Mouse (Mus musculus): ENCODE measurements around the gene Ttc4. TPM values are rescaled to one million over a fixed set of nuclear protein-coding genes. Genes with fewer than 3 reads are reported as not detected.

Ttc4 gene
- polyA plus RNA-seq, 1 experiment from 2014 or later, result 118 TPM

Other genes with a start within 250 kb of the Ttc4 start
- 1.4 TPM in 2 replicates for gene Pcsk9, start 214.6 kb downstream of the Ttc4 start, polyA plus RNA-seq (2015; fragmentation: Nextera tagmentation; extraction: Ambion mirVana)
- gene Bsnd, start 186.7 kb downstream of the Ttc4 start, polyA plus RNA-seq (2015; fragmentation: Nextera tagmentation; extraction: Ambion mirVana), result not detected in 2 replicates
- gene Dhcr24, start 117.9 kb downstream of the Ttc4 start, polyA plus RNA-seq (2015; fragmentation: Nextera tagmentation; extraction: Ambion mirVana), result 7.8 and 8.9 TPM in 2 replicates
- 0.13 TPM in 1 of 2 replicates, not detected in the other for gene Lexm, start 61.7 kb downstream of the Ttc4 start, polyA plus RNA-seq (2015; fragmentation: Nextera tagmentation; extraction: Ambion mirVana)
- gene Ttc22, start 56.5 kb downstream of the Ttc4 start, polyA plus RNA-seq (2015; fragmentation: Nextera tagmentation; extraction: Ambion mirVana), result 1.9 and 2.2 TPM in 2 replicates
- gene Pars2, start 27.9 kb downstream of the Ttc4 start, polyA plus RNA-seq (2015; fragmentation: Nextera tagmentation; extraction: Ambion mirVana), result 9.9 and 10.5 TPM in 2 replicates
- gene Mroh7, start 52.0 kb upstream of the Ttc4 start, polyA plus RNA-seq (2015; fragmentation: Nextera tagmentation; extraction: Ambion mirVana), result 0.17 and 0.22 TPM in 2 replicates
- gene Fam151a, start 54.9 kb upstream of the Ttc4 start, polyA plus RNA-seq (2015; fragmentation: Nextera tagmentation; extraction: Ambion mirVana), result not detected in 2 replicates
- 1.00 and 1.4 TPM in 2 replicates for gene Acot11, start 126.1 kb upstream of the Ttc4 start, polyA plus RNA-seq (2015; fragmentation: Nextera tagmentation; extraction: Ambion mirVana)
- gene Ssbp3, start 231.8 kb upstream of the Ttc4 start, polyA plus RNA-seq (2015; fragmentation: Nextera tagmentation; extraction: Ambion mirVana), result 192 and 229 TPM in 2 replicates